Mouse (Mus musculus) gastrocnemius, postnatal 36 days (tissue): ENCODE measurements around the gene Pink1. TPM values are rescaled to one million over a fixed set of nuclear protein-coding genes. Genes with fewer than 3 reads are reported as not detected.

Experiments used
- DNase-seq, 2 experiments: peaks; one replicate each; pipeline ENCODE4 v3.0.0; 2022
- intact Hi-C: fragments of 180-260 bp; cut with DNase I; formaldehyde crosslinking; loops from one replicate; pipeline ENCODE4 v1.15.1; 2025
- long read RNA-seq, 2 experiments: library from polyadenylated mRNA; stranded (forward); transcript quantifications; one replicate each; pipeline ENCODE4 v2.0.0; 2021
- total RNA-seq, 2 experiments: library from RNA; stranded (reverse); gene quantifications; 2 replicates each; pipeline ENCODE4 v1.2.3; 2021

Gene Pink1
- 100 to 1,000 TPM; 452 to 656 TPM for total RNA-seq
- long read RNA-seq, experiment 1, transcript Pink1-201 (8 exons, 2,375 nt) = major isoform, 187 of 1,096 reads
- long read RNA-seq, experiment 1, partial matches to known transcripts = 797 of 1,096 reads
- long read RNA-seq, experiment 1, other reads (novel, unspliced or antisense) = 108 of 1,096 reads
- long read RNA-seq, experiment 2, transcript Pink1-201 (8 exons, 2,375 nt) = major isoform, 329 of 2,018 reads
- long read RNA-seq, experiment 2, transcript Pink1-202 (3 exons, 1,465 nt) = minor isoform, 5 of 2,018 reads
- long read RNA-seq, experiment 2, partial matches to known transcripts = 1,486 of 2,018 reads
- long read RNA-seq, experiment 2, other reads (novel, unspliced or antisense) = 198 of 2,018 reads

DNA sequence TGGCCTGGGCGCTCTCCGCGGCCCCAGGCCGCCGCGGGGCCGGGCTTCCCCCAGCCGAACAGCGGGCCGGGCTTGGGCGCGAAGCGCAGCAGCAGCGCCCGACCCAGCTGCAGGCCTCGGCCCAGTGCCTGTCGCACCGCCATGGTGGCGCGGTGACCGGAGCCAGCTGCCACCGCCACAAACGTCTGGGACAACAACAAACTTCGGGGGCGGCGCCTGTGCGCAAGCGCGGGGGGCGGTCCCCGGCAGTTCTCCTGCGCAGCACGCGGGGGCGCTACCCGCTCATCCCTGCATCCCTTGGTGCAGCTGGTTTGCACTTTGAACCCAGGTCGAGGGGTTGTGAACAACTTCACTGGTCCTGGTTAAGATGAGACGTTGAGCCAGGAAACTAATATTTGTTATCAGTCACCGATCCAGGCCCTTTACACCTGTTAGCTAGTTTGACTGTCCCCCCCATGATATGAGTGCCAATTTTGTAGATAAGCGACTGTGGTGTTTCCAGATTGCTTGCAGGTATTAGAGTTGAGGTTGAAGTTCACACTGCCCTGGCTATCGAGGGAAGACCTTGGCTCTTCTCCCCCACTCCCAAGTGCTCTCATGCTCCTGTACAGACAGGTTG lies at the start of gene Pink1:
Gene Pink1, minus strand, starts transcription at position 231 of the 619 bp plus-strand sequence.
- intact Hi-C loops = loop anchor here (2.0 kb wide), 1 partner anchor 53 kb away; no protein-coding TSS in a partner anchor

GRCm38 (mm10) chr4:138375117-138375516 lies 49.0 kb upstream of the Pink1 start:
- intact Hi-C loops = no loop called here
- no peak for DNase-seq

More for the DNA sequence above, at the start of gene Pink1:
- DNase-seq = peak; percentile 87 to 95

GRCm38 (mm10) chr4:138370996-138371516 lies 44.9 kb upstream of the Pink1 start:
- no peak for DNase-seq
- intact Hi-C loops = no loop called here

DNA sequence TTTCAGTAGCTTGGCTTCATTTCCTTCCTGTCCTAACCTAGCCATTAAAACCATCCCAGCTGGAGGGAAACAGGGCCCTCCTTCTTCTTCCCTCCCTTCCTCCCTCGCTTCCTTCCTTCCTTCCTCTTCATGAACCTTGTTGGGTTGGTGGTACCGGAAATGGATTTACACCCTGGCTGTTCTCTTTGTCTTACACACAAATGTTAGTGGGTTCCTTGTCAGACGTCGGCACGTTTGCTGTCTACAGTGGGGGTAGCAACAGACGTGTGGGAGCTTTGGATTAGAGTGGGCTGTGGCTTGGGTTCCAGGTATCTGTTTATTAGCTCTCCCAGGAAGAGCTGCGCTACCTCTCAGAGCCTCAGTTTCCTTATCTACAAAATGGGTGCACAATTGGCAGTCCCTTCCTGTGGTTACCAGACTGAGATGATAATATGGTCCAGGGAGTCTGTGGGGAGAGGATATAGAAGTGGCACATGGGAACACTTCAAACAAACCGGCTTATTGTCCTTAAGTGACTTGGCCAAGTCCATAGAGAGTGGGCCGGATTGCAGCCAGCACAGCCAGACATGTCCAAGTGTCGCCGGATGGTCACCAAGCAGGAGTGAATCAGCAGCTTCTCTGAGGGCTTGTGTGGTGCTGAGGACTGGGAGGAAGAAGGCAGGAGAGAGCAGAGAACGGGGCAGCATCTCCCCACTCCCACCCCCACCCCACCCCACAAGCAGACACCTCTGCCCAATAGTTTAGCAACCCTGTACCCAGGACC lies 42.6 kb upstream of the Pink1 start:
- DNase-seq = no peak
- intact Hi-C loops = no loop called here

DNA sequence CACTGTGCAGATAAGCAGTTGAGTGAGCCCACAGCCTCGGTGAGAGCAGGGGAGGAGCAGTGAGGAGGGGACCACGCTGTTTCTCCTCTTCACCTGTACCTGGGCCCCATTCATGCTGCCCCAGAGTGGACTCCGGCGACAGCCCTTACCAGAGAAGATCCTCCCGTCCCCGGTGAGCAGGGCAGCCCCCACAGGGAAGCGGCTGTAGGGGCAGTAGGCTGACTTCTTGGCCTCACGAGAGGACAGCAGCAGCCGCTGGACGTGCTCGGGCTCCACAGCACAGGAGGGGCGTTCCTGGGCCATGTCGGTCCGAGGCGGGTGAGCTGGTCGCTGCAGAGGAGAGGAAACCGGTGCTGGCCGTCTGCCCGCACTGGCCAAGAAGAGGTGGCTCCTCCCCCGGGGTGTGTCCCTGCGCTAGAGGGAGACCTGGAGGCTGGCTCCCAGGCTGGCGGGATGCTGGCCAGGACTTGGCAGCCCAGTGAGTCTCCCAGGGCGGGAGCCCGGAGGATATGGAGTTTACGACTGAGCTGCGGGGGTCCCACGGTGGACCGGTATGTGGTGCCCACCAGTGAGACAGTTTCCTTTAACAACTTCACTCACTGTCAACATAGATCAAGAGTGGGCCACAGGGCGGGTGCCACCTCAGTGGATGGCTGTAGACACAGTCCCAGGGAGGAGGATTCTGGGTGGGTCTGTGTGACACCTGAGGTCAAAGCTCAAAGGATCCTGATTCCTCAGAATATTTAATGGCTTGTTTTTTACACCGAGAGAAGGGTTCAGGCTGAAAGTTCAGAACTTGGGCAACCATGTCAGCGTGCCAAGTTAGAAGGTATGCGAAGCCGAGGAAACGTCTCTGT lies 41.8 kb upstream of the Pink1 start, which contains the start of gene Cda:
Gene Cda, minus strand, starts transcription at position 352 of the 857 bp plus-strand sequence.
- peak; percentile 69 to 75 for DNase-seq
- intact Hi-C loops = no loop called here

GRCm38 (mm10) chr4:138366561-138366960 lies 40.5 kb upstream of the Pink1 start:
- intact Hi-C loops = no loop called here
- no peak for DNase-seq

DNA sequence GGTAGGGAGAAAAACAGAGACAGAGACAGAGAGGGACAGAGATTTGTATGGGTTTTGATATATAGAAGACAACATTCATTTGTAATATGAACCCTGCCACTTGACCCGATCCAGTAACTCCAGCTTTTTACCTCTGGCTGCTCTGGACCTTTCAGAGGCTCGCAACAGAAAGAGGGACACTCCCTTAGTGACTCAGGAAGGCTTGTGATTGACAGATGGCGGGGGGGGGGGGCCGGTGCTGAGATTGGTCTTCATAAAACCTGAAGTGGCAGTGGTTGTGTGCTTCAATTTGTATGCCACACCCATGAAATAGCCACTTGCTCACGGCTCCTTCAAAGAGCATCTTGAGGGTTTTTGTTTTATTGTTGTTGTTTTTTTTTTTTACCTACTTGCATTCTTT lies 37.4 kb upstream of the Pink1 start:
- intact Hi-C loops = no loop called here
- DNase-seq = no peak

GRCm38 (mm10) chr4:138362883-138363282 lies 36.8 kb upstream of the Pink1 start:
- intact Hi-C loops = no loop called here
- DNase-seq = no peak

DNA sequence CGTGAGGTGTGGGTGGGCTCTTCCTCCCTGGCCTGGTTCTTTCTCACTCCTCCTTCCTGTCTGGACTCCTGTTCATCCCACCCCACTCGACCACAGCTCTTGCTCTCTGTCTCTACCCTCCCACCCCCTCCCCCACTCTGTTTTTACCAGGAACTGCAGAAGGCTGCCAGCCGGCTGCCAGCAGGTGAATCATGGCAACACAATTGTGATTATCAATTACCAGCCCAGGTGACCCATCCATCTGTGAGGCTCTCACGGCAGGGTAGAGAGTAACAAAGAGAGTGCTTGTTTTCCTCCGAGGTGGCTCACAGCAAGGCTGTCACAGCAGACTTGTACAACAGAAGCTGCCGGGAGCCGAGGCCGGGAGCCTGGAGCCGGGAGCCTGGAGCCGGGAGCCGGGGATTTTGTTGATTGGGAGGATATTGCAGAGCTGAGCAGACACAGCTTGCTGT lies 35.3 kb upstream of the Pink1 start:
- no peak for DNase-seq
- intact Hi-C loops = no loop called here

DNA sequence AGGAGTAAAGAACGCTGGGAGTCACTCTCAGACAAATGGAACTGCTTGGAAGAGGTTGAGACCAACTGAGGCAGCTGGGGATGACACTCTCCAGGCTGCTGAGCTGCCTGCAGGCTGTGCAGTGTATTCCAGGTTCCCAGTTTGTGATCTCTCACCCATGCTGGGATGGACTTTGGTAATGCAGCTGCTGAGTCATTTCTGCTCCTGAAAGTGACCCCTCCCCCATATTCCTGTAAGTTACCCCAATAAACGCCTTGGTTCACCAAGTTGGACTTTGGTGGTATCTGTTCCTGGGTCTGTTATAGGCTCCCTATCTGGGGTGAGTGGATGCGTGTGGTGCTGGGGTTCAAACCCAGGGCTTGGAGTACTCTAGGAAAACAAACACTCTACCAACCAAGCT lies 32.1 kb upstream of the Pink1 start:
- intact Hi-C loops = no loop called here
- no peak for DNase-seq

GRCm38 (mm10) chr4:138356551-138356950 lies 30.4 kb upstream of the Pink1 start:
- no peak for DNase-seq
- intact Hi-C loops = no loop called here

- intact Hi-C loops = no loop called here
- no peak for DNase-seq
These were observed 30.0 kb upstream of the Pink1 start for GRCm38 (mm10) chr4:138356141-138356540.

GRCm38 (mm10) chr4:138355496-138355895 lies 29.4 kb upstream of the Pink1 start:
- intact Hi-C loops = no loop called here

DNA sequence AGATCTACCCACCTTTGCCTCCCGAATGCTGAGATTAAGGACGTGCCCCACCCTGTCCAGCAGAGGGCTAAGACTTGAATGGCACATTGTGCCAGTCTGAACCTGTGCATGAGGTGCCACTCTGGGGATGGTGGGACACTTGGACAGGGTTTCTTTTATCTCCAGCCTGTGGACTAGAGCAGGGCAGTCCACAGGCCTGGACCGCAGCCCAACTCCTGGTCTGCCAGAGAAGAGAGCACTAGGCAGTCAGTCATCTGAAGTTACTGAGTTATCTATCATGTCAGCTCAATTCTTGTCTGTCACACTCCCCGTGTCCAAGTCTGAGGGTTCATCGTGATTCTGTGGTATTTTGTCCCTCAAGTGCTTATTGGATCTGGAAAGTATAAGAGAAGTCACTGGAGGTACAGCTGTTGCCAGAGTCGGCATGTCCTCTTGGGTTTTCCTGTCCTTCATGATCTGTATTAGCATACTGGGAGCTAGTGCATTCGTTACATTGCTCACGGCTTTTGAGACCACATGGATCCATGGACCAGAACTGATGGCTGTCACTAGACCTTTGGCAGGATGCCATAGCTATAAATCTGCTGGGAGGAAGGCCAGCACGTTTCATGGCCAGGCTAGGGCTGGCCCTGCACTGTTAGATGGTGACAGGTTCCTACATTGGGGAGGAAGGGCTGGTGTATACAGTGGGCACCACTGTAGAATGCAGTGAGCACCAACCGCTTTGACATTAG lies 27.5 kb upstream of the Pink1 start:
- intact Hi-C loops = no loop called here
- DNase-seq = no peak

More at GRCm38 (mm10) chr4:138355496-138355895, 29.4 kb upstream of the Pink1 start:
- DNase-seq = no peak

GRCm38 (mm10) chr4:138352692-138353091 lies 26.6 kb upstream of the Pink1 start:
- DNase-seq = no peak
- intact Hi-C loops = no loop called here

GRCm38 (mm10) chr4:138351821-138352220 lies 25.7 kb upstream of the Pink1 start:
- no peak for DNase-seq
- intact Hi-C loops = no loop called here

GRCm38 (mm10) chr4:138348716-138349115 lies 22.6 kb upstream of the Pink1 start:
- intact Hi-C loops = no loop called here
- DNase-seq = no peak

DNA sequence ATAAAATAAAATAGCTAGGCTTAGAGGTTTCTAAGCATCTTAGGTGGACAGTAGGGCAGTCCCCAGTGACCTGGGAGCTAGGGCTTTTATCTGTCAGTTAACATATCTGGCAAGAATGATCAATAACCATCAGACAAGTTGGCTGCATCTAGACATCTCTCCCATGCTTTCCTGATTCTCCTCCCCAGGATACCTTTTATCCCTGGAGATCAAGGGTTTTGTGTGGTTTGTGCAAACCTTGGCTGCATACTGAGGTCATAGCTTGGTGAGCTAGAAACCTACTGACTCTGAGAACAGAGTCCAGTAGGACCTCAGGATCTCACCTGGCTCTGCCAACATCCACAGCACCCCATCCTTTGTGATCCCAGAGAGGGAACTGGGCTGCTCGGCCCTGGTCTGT lies 21.2 kb upstream of the Pink1 start:
- intact Hi-C loops = no loop called here
- no peak for DNase-seq

- no peak for DNase-seq
- intact Hi-C loops = no loop called here
These were observed 18.9 kb upstream of the Pink1 start for GRCm38 (mm10) chr4:138344891-138345545.
